Mouse (Mus musculus): Measurements from ENCODE around the gene Klhl21. TPM values are rescaled to one million over a fixed set of nuclear protein-coding genes. Genes with fewer than 3 reads are reported as not detected.

Klhl21 gene
- polyA plus RNA-seq, 1 experiment from 2014 or later = 2.1 TPM

- Histone ChIP-seq H3K9ac (replicated peaks; ENCODE audit: low read depth, low read length) (no peak overlapping the region), H3K4me3 (ENCODE audit: low read depth, low read length) (no peak overlapping the region), H3K9me3 (ENCODE audit: control insufficient read depth, low read length) (no peaks in the 10 kb centered on the region), H3K4me2 (ENCODE audit: low read depth, low read length) (no peak overlapping the region), H3K4me1 (ENCODE audit: control insufficient read depth, insufficient read depth, low read length) (no peaks in the 10 kb centered on the region), H3K27me3 (ENCODE audit: control insufficient read depth, insufficient read depth, low read length) (no peaks in the 10 kb centered on the region), H3K27ac (ENCODE audit: low read depth, low read length) (no peak overlapping the region), H3K36me3 (ENCODE audit: control insufficient read depth, insufficient read depth, low read length) (no peaks in the 10 kb centered on the region)
- ATAC-seq (ENCODE audit: low read depth) = no peak
- 42% methylated on average over 4 of the region's 4 CpGs for WGBS
Measured at GRCm38 (mm10) chr4:152000906-152001305, 7.7 kb upstream of the Klhl21 start.

- no peaks in the 10 kb centered on the region for H3K4me1 ChIP-seq (ENCODE audit: control insufficient read depth, insufficient read depth, low read length)
- no peak overlapping the region for H3K27ac ChIP-seq (ENCODE audit: low read depth, low read length)
- H3K9me3 ChIP-seq (ENCODE audit: control insufficient read depth, low read length) = no peaks in the 10 kb centered on the region
- 68% methylated on average over 4 of the region's 4 CpGs for WGBS
- H3K4me3 ChIP-seq (ENCODE audit: low read depth, low read length) = no peak overlapping the region
- no peak for ATAC-seq (ENCODE audit: low read depth)
- no peak overlapping the region for H3K9ac ChIP-seq (replicated peaks; ENCODE audit: low read depth, low read length)
- no peaks in the 10 kb centered on the region for H3K36me3 ChIP-seq (ENCODE audit: control insufficient read depth, insufficient read depth, low read length)
- H3K4me2 ChIP-seq (ENCODE audit: low read depth, low read length) = no peak overlapping the region
- H3K27me3 ChIP-seq (ENCODE audit: control insufficient read depth, insufficient read depth, low read length) = no peaks in the 10 kb centered on the region
Measured at GRCm38 (mm10) chr4:152001335-152001734, 7.3 kb upstream of the Klhl21 start.

GRCm38 (mm10) chr4:152002063-152002462, 6.5 kb upstream of the Klhl21 start:
- no peaks in the 10 kb centered on the region for H3K9me3 ChIP-seq (ENCODE audit: control insufficient read depth, low read length)
- H3K27ac ChIP-seq (ENCODE audit: low read depth, low read length) = no peak overlapping the region
- no peak overlapping the region for H3K4me2 ChIP-seq (ENCODE audit: low read depth, low read length)
- no peak overlapping the region for H3K9ac ChIP-seq (replicated peaks; ENCODE audit: low read depth, low read length)
- H3K4me3 ChIP-seq (ENCODE audit: low read depth, low read length) = no peak overlapping the region
- no peak for ATAC-seq (ENCODE audit: low read depth)
- H3K36me3 ChIP-seq (ENCODE audit: control insufficient read depth, insufficient read depth, low read length) = no peaks in the 10 kb centered on the region
- peaks cover 7% of the 10 kb centered on the region; the same call in 1 of the 2 replicates for H3K27me3 ChIP-seq (ENCODE audit: control insufficient read depth, insufficient read depth, low read length)
- 90% methylated on average over 3 of the region's 3 CpGs for WGBS
- no peaks in the 10 kb centered on the region for H3K4me1 ChIP-seq (ENCODE audit: control insufficient read depth, insufficient read depth, low read length)

- no peak overlapping the region for H3K27ac ChIP-seq (ENCODE audit: low read depth, low read length)
- no peaks in the 10 kb centered on the region for H3K36me3 ChIP-seq (ENCODE audit: control insufficient read depth, insufficient read depth, low read length)
- no peaks in the 10 kb centered on the region for H3K9me3 ChIP-seq (ENCODE audit: control insufficient read depth, low read length)
- no peak for ATAC-seq (ENCODE audit: low read depth)
- no peak overlapping the region for H3K4me3 ChIP-seq (ENCODE audit: low read depth, low read length)
- H3K4me1 ChIP-seq (ENCODE audit: control insufficient read depth, insufficient read depth, low read length) = peaks cover 16% of the 10 kb centered on the region
- peaks cover 20% of the 10 kb centered on the region for H3K27me3 ChIP-seq (ENCODE audit: control insufficient read depth, insufficient read depth, low read length)
- H3K9ac ChIP-seq (replicated peaks; ENCODE audit: low read depth, low read length) = no peak overlapping the region
- H3K4me2 ChIP-seq (ENCODE audit: low read depth, low read length) = no peak overlapping the region
- WGBS = 87% methylated on average over 6 of the region's 6 CpGs
Measured at GRCm38 (mm10) chr4:152006137-152006536, 2.5 kb upstream of the Klhl21 start.

- H3K9ac ChIP-seq (replicated peaks; ENCODE audit: low read depth, low read length) = no peak overlapping the region
- no peak overlapping the region for H3K4me3 ChIP-seq (ENCODE audit: low read depth, low read length)
- no peak for ATAC-seq (ENCODE audit: low read depth)
- no peaks in the 10 kb centered on the region for H3K9me3 ChIP-seq (ENCODE audit: control insufficient read depth, low read length)
- H3K27ac ChIP-seq (ENCODE audit: low read depth, low read length) = no peak overlapping the region
- H3K27me3 ChIP-seq (ENCODE audit: control insufficient read depth, insufficient read depth, low read length) = peaks cover 20% of the 10 kb centered on the region
- no peak overlapping the region for H3K4me2 ChIP-seq (ENCODE audit: low read depth, low read length)
- H3K36me3 ChIP-seq (ENCODE audit: control insufficient read depth, insufficient read depth, low read length) = no peaks in the 10 kb centered on the region
- WGBS = 28% methylated on average over 3 of the region's 3 CpGs
- peaks cover 17% of the 10 kb centered on the region for H3K4me1 ChIP-seq (ENCODE audit: control insufficient read depth, insufficient read depth, low read length)
Measured at GRCm38 (mm10) chr4:152006812-152007211, 1.8 kb upstream of the Klhl21 start.

- Histone ChIP-seq H3K27ac (ENCODE audit: low read depth, low read length) (no peak overlapping the region), H3K27me3 (ENCODE audit: control insufficient read depth, insufficient read depth, low read length) (peaks cover 20% of the 10 kb centered on the region), H3K9me3 (ENCODE audit: control insufficient read depth, low read length) (no peaks in the 10 kb centered on the region), H3K4me2 (ENCODE audit: low read depth, low read length) (peak overlapping the region; percentile 100), H3K4me1 (ENCODE audit: control insufficient read depth, insufficient read depth, low read length) (peaks cover 17% of the 10 kb centered on the region), H3K4me3 (ENCODE audit: low read depth, low read length) (peak overlapping the region; percentile 71; the same call in 1 of the 2 replicates), H3K36me3 (ENCODE audit: control insufficient read depth, insufficient read depth, low read length) (no peaks in the 10 kb centered on the region), H3K9ac (replicated peaks; ENCODE audit: low read depth, low read length) (0 out of 2 replicates have a peak overlapping the region, but pooled peaks have one; percentile 67)
- 3% methylated on average over 8 of the region's 8 CpGs for WGBS
- no peak for ATAC-seq (ENCODE audit: low read depth)
Measured at GRCm38 (mm10) chr4:152007481-152008147, 989 bp upstream of the Klhl21 start.

GRCm38 (mm10) chr4:152008148-152008500, 479 bp upstream of the Klhl21 start:
- peaks cover 20% of the 10 kb centered on the region for H3K27me3 ChIP-seq (ENCODE audit: control insufficient read depth, insufficient read depth, low read length)
- H3K27ac ChIP-seq (ENCODE audit: low read depth, low read length) = peak overlapping the region; percentile 39; the same call in 1 of the 2 replicates
- no peak for ATAC-seq (ENCODE audit: low read depth)
- H3K9me3 ChIP-seq (ENCODE audit: control insufficient read depth, low read length) = no peaks in the 10 kb centered on the region
- WGBS = under 1% methylated on average over 14 of the region's 14 CpGs
- peaks cover 17% of the 10 kb centered on the region for H3K4me1 ChIP-seq (ENCODE audit: control insufficient read depth, insufficient read depth, low read length)
- peak overlapping the region; percentile 67; the same call in 1 of the 2 replicates for H3K9ac ChIP-seq (replicated peaks; ENCODE audit: low read depth, low read length)
- H3K36me3 ChIP-seq (ENCODE audit: control insufficient read depth, insufficient read depth, low read length) = no peaks in the 10 kb centered on the region
- H3K4me2 ChIP-seq (ENCODE audit: low read depth, low read length) = peak overlapping the region; percentile 100
- H3K4me3 ChIP-seq (ENCODE audit: low read depth, low read length) = peak overlapping the region; percentile 71

GRCm38 (mm10) chr4:152009076-152010051, 761 bp downstream of the Klhl21 start:
- H3K36me3 ChIP-seq (ENCODE audit: control insufficient read depth, insufficient read depth, low read length) = 0 out of 2 replicates have a peak, but pooled peaks cover 3% of the 10 kb centered on the region
- H3K9ac ChIP-seq (replicated peaks; ENCODE audit: low read depth, low read length) = peak overlapping the region; percentile 67
- peak; percentile 78 for ATAC-seq (ENCODE audit: low read depth)
- no peaks in the 10 kb centered on the region for H3K9me3 ChIP-seq (ENCODE audit: control insufficient read depth, low read length)
- peak overlapping the region; percentile 71 for H3K27ac ChIP-seq (ENCODE audit: low read depth, low read length)
- H3K4me3 ChIP-seq (ENCODE audit: low read depth, low read length) = peak overlapping the region; percentile 71
- H3K4me2 ChIP-seq (ENCODE audit: low read depth, low read length) = peak overlapping the region; percentile 100
- under 1% methylated on average over 115 of the region's 115 CpGs for WGBS
- H3K27me3 ChIP-seq (ENCODE audit: control insufficient read depth, insufficient read depth, low read length) = peaks cover 20% of the 10 kb centered on the region
- peaks cover 17% of the 10 kb centered on the region for H3K4me1 ChIP-seq (ENCODE audit: control insufficient read depth, insufficient read depth, low read length)
